Mouse (Mus musculus) megakaryocyte progenitor cell, adult 5-6 weeks (primary cell): ENCODE measurements at regions not wholly inside any gene's neighbourhood (a gene's known extent, or its start where the extent isn't known, plus 50 kb on each side); places are given as distances from the start of the nearest gene placed in this dataset.

Source experiments
- ATAC-seq: replicated peaks from 2 replicates; pipeline ENCODE4 v1.8.0; 2016; ENCODE audit warnings: mild to moderate bottlenecking, moderate TSS enrichment, inconsistent platforms; ENCODE audit not compliant: poor library complexity

GRCm38 (mm10) chr7:73185071-73185531 is 190.2 kb upstream of the Rgma start:
- ATAC-seq, result no peak

GRCm38 (mm10) chr7:73185591-73185990 is 189.7 kb upstream of the Rgma start:
- no peak for ATAC-seq

- ATAC-seq, result no peak
These were observed 188.8 kb upstream of the Rgma start for GRCm38 (mm10) chr7:73186501-73186900.

GRCm38 (mm10) chr7:73191388-73192278 is 183.7 kb upstream of the Rgma start:
- no peak for ATAC-seq

- ATAC-seq, result no peak
These were observed 182.5 kb upstream of the Rgma start for GRCm38 (mm10) chr7:73192839-73193238.

GRCm38 (mm10) chr7:73195306-73195705 is 180.0 kb upstream of the Rgma start:
- no peak for ATAC-seq

GRCm38 (mm10) chr7:73196851-73197531 is 178.3 kb upstream of the Rgma start:
- ATAC-seq, result no peak

GRCm38 (mm10) chr7:73198069-73198468 is 177.2 kb upstream of the Rgma start:
- no peak for ATAC-seq

- ATAC-seq, result no peak
These were observed 175.3 kb upstream of the Rgma start for GRCm38 (mm10) chr7:73199967-73200366.

- ATAC-seq, result no peak
These were observed 174.0 kb upstream of the Rgma start for GRCm38 (mm10) chr7:73201330-73201729.

- ATAC-seq, result no peak
These were observed 168.1 kb upstream of the Rgma start for GRCm38 (mm10) chr7:73206922-73207811.

GRCm38 (mm10) chr7:73208479-73208816 is 166.9 kb upstream of the Rgma start:
- ATAC-seq, result no peak

- no peak for ATAC-seq
These were observed 166.3 kb upstream of the Rgma start for GRCm38 (mm10) chr7:73208817-73209602.

GRCm38 (mm10) chr7:73210078-73210477 is 165.2 kb upstream of the Rgma start:
- no peak for ATAC-seq

GRCm38 (mm10) chr7:73222237-73222915 is 152.9 kb upstream of the Rgma start:
- ATAC-seq, result no peak

GRCm38 (mm10) chr7:73222929-73223512 is 152.3 kb upstream of the Rgma start:
- no peak for ATAC-seq

- no peak for ATAC-seq
These were observed 141.7 kb upstream of the Rgma start for GRCm38 (mm10) chr7:73233539-73234158.

- ATAC-seq, result no peak
These were observed 136.8 kb upstream of the Rgma start for GRCm38 (mm10) chr7:73238486-73238885.
